Mouse (Mus musculus) stomach, postnatal 0 days (tissue): Measurements from ENCODE around the gene Znhit6. TPM values are rescaled to one million over a fixed set of nuclear protein-coding genes. Genes with fewer than 3 reads are reported as not detected.

Source experiments
- ATAC-seq: fragments of 200-750 bp; cut with Nextera tagmentation; 2 replicates; pipeline ENCODE4 v1.8.0; 2017; ENCODE audit not compliant: low FRiP score, low TSS enrichment
- DNase-seq: peaks from one replicate; pipeline ENCODE4 v3.0.0-alpha.2; 2016; ENCODE audit warnings: low spot score
- H3K27ac ChIP-seq: fragments of 300-500 bp; sonication (generic); replicated peaks from 2 replicates; pipeline ENCODE4 v1.5.1; 2014; ENCODE audit warnings: mild to moderate bottlenecking, control low read depth
- H3K27me3 ChIP-seq: fragments of 300-500 bp; sonication (generic); 2 replicates; pipeline ENCODE4 v1.6.1; 2014; ENCODE audit warnings: low read length; ENCODE audit not compliant: control insufficient read depth, insufficient read depth
- H3K36me3 ChIP-seq: fragments of 300-500 bp; sonication (generic); 2 replicates; pipeline ENCODE4 v1.6.1; 2014; ENCODE audit warnings: low read length, mixed read lengths; ENCODE audit not compliant: control insufficient read depth, insufficient read depth
- H3K4me1 ChIP-seq: fragments of 300-500 bp; sonication (generic); replicated peaks from 2 replicates; pipeline ENCODE4 v1.6.1; 2014; ENCODE audit warnings: antibody characterized with exemption; ENCODE audit not compliant: control insufficient read depth, insufficient read depth
- H3K4me2 ChIP-seq: fragments of 300-500 bp; sonication (generic); replicated peaks from 2 replicates; pipeline ENCODE4 v1.6.1; 2014; ENCODE audit warnings: low read depth, mild to moderate bottlenecking, control low read depth, moderate library complexity
- H3K4me3 ChIP-seq: fragments of 300-500 bp; sonication (generic); 2 replicates; pipeline ENCODE4 v1.5.1; 2014; ENCODE audit warnings: low read depth, low read length, control low read depth
- H3K9ac ChIP-seq: fragments of 300-500 bp; sonication (generic); 2 replicates; pipeline ENCODE4 v1.6.1; 2014; ENCODE audit warnings: mild to moderate bottlenecking, low read length, control low read depth, mixed read lengths
- H3K9me3 ChIP-seq: fragments of 300-500 bp; sonication (generic); 2 replicates; pipeline ENCODE4 v1.6.1; 2016; ENCODE audit warnings: low read length; ENCODE audit not compliant: control insufficient read depth
- CTCF ChIP-seq: IDR thresholded peaks from 2 replicates; pipeline ENCODE4 v1.5.1; 2016; ENCODE audit warnings: antibody characterized with exemption, low read depth, mild to moderate bottlenecking, moderate library complexity
- EP300 ChIP-seq: optimal IDR thresholded peaks from 2 replicates; pipeline ENCODE3; 2016; ENCODE audit warnings: antibody characterized with exemption
- WGBS: fragments of 180-500 bp; shearing (Covaris S2); extraction: QIAGEN DNeasy Blood & Tissue Kit; methylation state at CpG from one replicate; pipeline ENCODE4 v1.1.7; 2014; 5-methylcytosine and 5-hydroxymethylcytosine counted together
- polyA plus RNA-seq: library from polyadenylated mRNA; unstranded; fragments of >200 nt; fragmentation: Nextera tagmentation; extraction: Ambion mirVana; gene quantifications from 2 replicates; pipeline ENCODE4 v1.2.1, GENCODE M21; 2015

Gene Znhit6
- polyA plus RNA-seq, 1 experiment from 2014 or later, result 17.5 TPM

DNA sequence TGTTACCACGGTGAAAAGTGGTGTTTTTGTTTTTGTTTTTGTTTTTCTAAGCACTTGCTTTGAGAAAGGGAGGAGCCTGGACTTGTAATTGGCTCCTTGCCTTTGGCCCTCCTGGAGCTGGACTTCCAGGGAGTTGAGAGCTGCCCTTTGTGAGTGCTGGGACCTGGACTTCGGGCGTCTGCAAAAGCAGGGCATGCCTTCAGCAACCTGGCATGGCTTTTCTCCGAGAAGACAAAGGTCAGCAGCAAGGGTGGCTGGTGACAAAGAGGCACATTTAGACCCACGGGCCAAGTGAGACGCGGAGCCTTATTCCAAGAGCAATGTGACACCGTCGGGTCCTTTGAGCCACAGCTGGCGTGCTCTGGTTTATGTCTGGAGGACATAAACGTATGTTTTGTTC lies 66.9 kb downstream of the Znhit6 start:
- Histone ChIP-seq H3K27ac (no peak overlapping the region), H3K9ac (no peak overlapping the region), H3K4me1 (0 out of 2 replicates have a peak, but pooled peaks cover 2% of the 10 kb centered on the region), H3K36me3 (peaks cover 6% of the 10 kb centered on the region), H3K4me2 (no peak overlapping the region), H3K27me3 (no peaks in the 10 kb centered on the region), H3K4me3 (no peak overlapping the region), H3K9me3 (no peaks in the 10 kb centered on the region)
- WGBS, result 56% methylated on average over 11 of the region's 11 CpGs
- ATAC-seq (no peak), DNase-seq (no peak)
- TF ChIP-seq EP300, result no peak
- no peak for TF ChIP-seq CTCF

DNA sequence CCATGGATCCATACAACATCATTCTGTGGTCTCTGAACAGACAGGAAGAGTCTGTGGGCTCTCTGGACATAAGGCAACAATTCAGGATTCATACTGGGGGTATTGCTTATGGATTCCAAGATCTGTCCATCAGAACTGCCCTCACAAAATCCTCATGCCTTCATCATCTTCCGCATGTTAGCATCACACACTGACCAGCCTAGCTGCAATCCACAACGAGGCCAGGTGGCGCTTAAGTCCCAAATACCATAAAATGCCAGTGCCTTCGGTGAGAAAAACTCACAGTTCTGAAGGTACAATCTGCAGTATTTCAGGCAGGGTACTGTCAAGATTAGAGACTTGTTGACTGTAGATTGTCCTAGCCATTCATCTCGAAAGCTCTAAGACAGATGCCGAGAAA lies 69.5 kb downstream of the Znhit6 start:
- Histone ChIP-seq H3K9me3 (no peaks in the 10 kb centered on the region), H3K4me2 (no peak overlapping the region), H3K36me3 (peaks cover 6% of the 10 kb centered on the region), H3K9ac (no peak overlapping the region), H3K4me3 (no peak overlapping the region), H3K27me3 (no peaks in the 10 kb centered on the region), H3K4me1 (0 out of 2 replicates have a peak, but pooled peaks cover 2% of the 10 kb centered on the region), H3K27ac (no peak overlapping the region)
- WGBS, result 76% methylated on average over 6 of the region's 6 CpGs
- ATAC-seq (no peak), DNase-seq (no peak)
- TF ChIP-seq EP300, result no peak
- no peak for TF ChIP-seq CTCF

DNA sequence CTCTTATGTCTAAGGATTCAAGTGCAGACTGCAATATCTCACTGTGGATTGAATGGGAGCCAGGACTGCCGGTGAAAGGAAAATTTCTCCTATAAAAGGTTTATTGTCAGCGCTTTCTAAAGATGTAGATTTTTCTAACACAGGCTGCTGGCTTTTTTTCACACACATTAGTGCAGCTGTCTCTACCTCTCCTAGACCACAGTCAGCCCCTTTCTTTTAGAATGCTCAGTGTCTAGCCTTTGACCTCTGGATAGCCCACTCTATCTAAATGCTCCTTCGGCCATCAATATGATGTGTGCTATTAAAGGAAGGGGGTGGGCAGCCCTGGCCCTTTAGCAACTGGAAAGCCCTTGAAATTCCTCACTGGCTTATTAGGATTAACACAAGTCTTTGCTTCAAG lies 70.0 kb downstream of the Znhit6 start:
- 50% methylated on average over 3 of the region's 3 CpGs for WGBS
- ATAC-seq, result no peak
- H3K36me3 ChIP-seq, result peaks cover 6% of the 10 kb centered on the region
- H3K9me3 ChIP-seq, result no peaks in the 10 kb centered on the region
- H3K27me3 ChIP-seq, result no peaks in the 10 kb centered on the region
- no peak overlapping the region for H3K4me2 ChIP-seq
- TF ChIP-seq EP300 (no peak), CTCF (no peak)
- no peak overlapping the region for H3K9ac ChIP-seq
- 0 out of 2 replicates have a peak, but pooled peaks cover 2% of the 10 kb centered on the region for H3K4me1 ChIP-seq
- no peak overlapping the region for H3K4me3 ChIP-seq
- H3K27ac ChIP-seq, result no peak overlapping the region
- DNase-seq, result no peak

DNA sequence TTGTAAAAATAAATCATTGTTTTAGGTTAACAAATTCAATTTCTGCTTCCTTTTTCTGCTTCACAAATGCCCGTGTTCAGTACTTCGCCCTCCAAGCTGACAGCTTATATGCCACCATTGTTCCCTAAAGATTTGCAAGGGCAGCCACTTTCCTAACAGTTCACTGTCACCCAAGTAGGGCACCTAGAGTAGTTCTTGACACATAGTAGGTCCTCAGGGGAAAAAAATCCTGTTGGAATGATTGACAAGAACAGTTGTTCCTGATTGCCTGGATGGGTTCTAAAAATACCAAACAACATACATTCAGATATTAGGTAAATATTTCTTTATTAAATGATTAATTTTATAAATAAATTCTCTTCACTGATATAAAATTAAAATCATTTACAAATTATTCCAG lies 70.7 kb downstream of the Znhit6 start:
- H3K9me3 ChIP-seq, result no peaks in the 10 kb centered on the region
- H3K9ac ChIP-seq, result no peak overlapping the region
- 0 out of 2 replicates have a peak, but pooled peaks cover 2% of the 10 kb centered on the region for H3K4me1 ChIP-seq
- H3K4me3 ChIP-seq, result no peak overlapping the region
- TF ChIP-seq EP300 (no peak), CTCF (no peak)
- no peak overlapping the region for H3K27ac ChIP-seq
- H3K27me3 ChIP-seq, result no peaks in the 10 kb centered on the region
- 90% methylated on average over 2 of the region's 2 CpGs for WGBS
- no peak for ATAC-seq
- no peak for DNase-seq
- H3K4me2 ChIP-seq, result no peak overlapping the region
- peaks cover 6% of the 10 kb centered on the region for H3K36me3 ChIP-seq

DNA sequence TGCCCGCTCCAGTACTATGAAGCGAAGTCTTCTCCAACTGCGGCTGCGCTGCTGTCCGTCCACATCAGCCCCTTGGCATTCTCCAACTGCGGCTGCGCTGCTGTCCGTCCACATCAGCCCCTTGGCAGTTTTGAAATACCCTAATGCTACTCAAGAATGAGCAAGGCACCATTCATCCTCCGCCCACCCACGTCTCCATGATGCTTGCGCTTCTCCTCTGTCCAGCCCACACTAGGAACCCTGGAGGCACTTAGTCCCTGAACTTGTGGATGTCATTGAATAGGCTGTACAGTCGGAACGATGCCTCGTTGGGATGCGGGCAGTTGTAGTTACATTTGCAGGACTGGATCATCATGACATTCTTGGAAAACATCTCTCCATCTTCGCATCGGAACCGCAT lies 71.4 kb downstream of the Znhit6 start:
- no peak for ATAC-seq

DNA sequence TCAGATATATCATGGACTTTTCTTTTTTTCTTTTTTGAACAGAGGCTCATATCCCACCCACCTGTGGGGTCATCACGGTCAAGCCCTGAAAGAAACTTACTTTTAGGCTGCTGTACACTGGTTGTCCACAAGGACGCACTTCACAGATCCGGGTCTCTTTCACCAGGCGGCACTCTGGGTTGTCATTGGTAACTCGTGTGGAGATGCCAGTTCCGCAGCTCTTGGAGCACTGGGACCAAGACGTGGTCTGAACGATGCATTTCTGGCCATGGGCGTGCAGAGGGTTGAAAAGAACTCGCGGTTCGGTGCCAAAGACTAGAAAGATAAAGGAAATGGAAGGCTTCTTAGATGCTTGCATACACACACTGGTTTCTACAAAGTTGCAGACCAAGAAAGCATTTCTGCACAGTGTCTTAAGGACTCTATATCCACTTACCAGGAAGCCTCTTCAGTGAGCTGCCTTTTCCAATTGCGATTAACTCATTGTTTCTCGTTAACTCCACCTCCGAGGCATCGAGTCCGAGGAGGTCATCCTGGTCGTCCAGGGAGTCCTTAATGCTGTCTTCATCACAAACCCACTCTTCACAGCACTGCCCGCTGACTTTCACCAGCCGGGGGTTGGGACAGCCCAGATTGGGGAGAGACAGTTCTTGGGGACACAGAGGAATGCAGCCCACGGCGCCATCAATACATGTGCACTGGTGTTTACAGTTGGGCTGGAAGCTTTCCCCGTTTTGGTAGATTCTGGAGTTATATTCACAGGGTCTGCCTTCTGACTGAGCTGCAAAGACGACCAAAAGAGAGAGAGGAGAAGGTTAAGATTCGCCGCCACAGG lies 72.3 kb downstream of the Znhit6 start:
- TF ChIP-seq CTCF (peak; percentile 70), EP300 (no peak)
- H3K4me2 ChIP-seq, result peak overlapping the region; percentile 86
- no peaks in the 10 kb centered on the region for H3K27me3 ChIP-seq
- H3K4me1 ChIP-seq, result no peaks in the 10 kb centered on the region; the same call in 1 of the 2 replicates
- 23% methylated on average over 26 of the region's 26 CpGs for WGBS
- ATAC-seq, result peak; percentile 12; the same call in 1 of the 2 replicates
- peak; percentile 48 for DNase-seq
- peak overlapping the region; percentile 91 for H3K9ac ChIP-seq
- H3K27ac ChIP-seq, result peak overlapping the region; percentile 97
- H3K36me3 ChIP-seq, result peaks cover 6% of the 10 kb centered on the region
- no peaks in the 10 kb centered on the region for H3K9me3 ChIP-seq
- peak overlapping the region; percentile 76 for H3K4me3 ChIP-seq

More for the DNA sequence above, 71.4 kb downstream of the Znhit6 start:
- peaks cover 6% of the 10 kb centered on the region for H3K36me3 ChIP-seq
- H3K4me1 ChIP-seq, result peaks cover 2% of the 10 kb centered on the region; the same call in 1 of the 2 replicates
- H3K9ac ChIP-seq, result no peak overlapping the region
- H3K4me3 ChIP-seq, result 0 out of 2 replicates have a peak overlapping the region, but pooled peaks have one; percentile 76
- H3K27ac ChIP-seq, result no peak overlapping the region
- peak; percentile 12 for DNase-seq
- no peaks in the 10 kb centered on the region for H3K9me3 ChIP-seq
- 96% methylated on average over 18 of the region's 18 CpGs for WGBS
- H3K4me2 ChIP-seq, result peak overlapping the region; percentile 33; the same call in 1 of the 2 replicates
- H3K27me3 ChIP-seq, result no peaks in the 10 kb centered on the region
- no peak for TF ChIP-seq EP300
- no peak for TF ChIP-seq CTCF
